Mouse (Mus musculus) stomach, embryonic 14.5 days (tissue): ENCODE results near the gene Cep112. TPM values are rescaled to one million over a fixed set of nuclear protein-coding genes. Genes with fewer than 3 reads are reported as not detected.

ENCODE experiments used
- ATAC-seq: fragments of 200-750 bp; cut with Nextera tagmentation; 2 replicates; pipeline ENCODE4 v1.8.0; 2017; ENCODE audit warnings: low read depth, moderate TSS enrichment; ENCODE audit not compliant: insufficient number of reproducible peaks, insufficient read depth, low FRiP score
- H3K27ac ChIP-seq: fragments of 300-500 bp; sonication (generic); 2 replicates; pipeline ENCODE4 v1.5.1; 2014; ENCODE audit warnings: mild to moderate bottlenecking, low read length, moderate library complexity, mixed read lengths
- H3K27me3 ChIP-seq: fragments of 300-500 bp; sonication (generic); 2 replicates; pipeline ENCODE4 v1.6.1; 2014; ENCODE audit warnings: low read length, control low read depth, mixed read lengths; ENCODE audit not compliant: control insufficient read depth, insufficient read depth
- H3K36me3 ChIP-seq: fragments of 300-500 bp; sonication (generic); 2 replicates; pipeline ENCODE4 v1.6.1; 2014; ENCODE audit warnings: mild to moderate bottlenecking, control low read depth, low read length, moderate library complexity, mixed read lengths; ENCODE audit not compliant: control insufficient read depth, insufficient read depth
- H3K4me1 ChIP-seq: fragments of 300-500 bp; sonication (generic); 2 replicates; pipeline ENCODE4 v1.6.1; 2014; ENCODE audit warnings: low read length, control low read depth, mixed read lengths; ENCODE audit not compliant: control insufficient read depth, insufficient read depth
- H3K4me2 ChIP-seq: fragments of 300-500 bp; sonication (generic); replicated peaks from 2 replicates; pipeline ENCODE4 v1.6.1; 2014; ENCODE audit warnings: low read depth, low read length, control low read depth
- H3K4me3 ChIP-seq: fragments of 300-500 bp; sonication (generic); 2 replicates; pipeline ENCODE4 v1.5.1; 2014; ENCODE audit warnings: low read depth, low read length, control low read depth
- H3K9ac ChIP-seq: fragments of 300-500 bp; sonication (generic); replicated peaks from 2 replicates; pipeline ENCODE4 v1.6.1; 2014; ENCODE audit warnings: low read depth, mild to moderate bottlenecking, control low read depth, low read length, moderate library complexity, mixed read lengths
- H3K9me3 ChIP-seq: fragments of 300-500 bp; sonication (generic); 2 replicates; pipeline ENCODE4 v1.6.1; 2016; ENCODE audit warnings: low read depth, low read length, control low read depth; ENCODE audit not compliant: control insufficient read depth
- WGBS: fragments of 180-500 bp; shearing (Covaris S2); extraction: QIAGEN DNeasy Blood & Tissue Kit; methylation state at CpG from one replicate; pipeline ENCODE4 v1.1.7; 2014; 5-methylcytosine and 5-hydroxymethylcytosine counted together
- polyA plus RNA-seq: library from polyadenylated mRNA; unstranded; fragments of >200 nt; fragmentation: Nextera tagmentation; extraction: Ambion mirVana; gene quantifications from 2 replicates; pipeline ENCODE4 v1.2.1, GENCODE M21; 2014

Gene Cep112
- polyA plus RNA-seq, 1 experiment from 2014 or later = 24.1 TPM

DNA sequence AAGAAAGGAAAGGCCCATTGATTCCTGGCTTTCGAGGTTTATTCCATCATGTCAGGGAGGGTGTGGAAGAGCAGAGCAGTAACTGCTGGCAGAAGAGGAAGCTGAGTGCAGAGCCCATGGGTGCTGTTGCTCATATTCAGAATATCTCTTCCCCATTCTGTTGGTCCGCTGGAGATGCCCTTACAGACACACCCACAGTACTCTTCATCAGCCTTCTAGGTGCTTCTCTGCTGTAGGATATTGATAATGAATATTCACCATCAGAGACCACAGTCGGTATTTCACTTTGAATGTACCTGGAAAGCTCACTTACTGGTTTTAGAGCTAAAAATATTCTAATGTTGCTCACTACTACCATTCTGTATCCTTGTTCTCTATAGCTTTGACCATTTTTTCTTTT is 109.0 kb downstream of the Cep112 start:
- no peaks in the 10 kb centered on the region for H3K9me3 ChIP-seq
- no peaks in the 10 kb centered on the region for H3K36me3 ChIP-seq
- no peak overlapping the region for H3K9ac ChIP-seq
- H3K4me1 ChIP-seq = no peaks in the 10 kb centered on the region
- no peak overlapping the region for H3K4me3 ChIP-seq
- H3K27me3 ChIP-seq = no peaks in the 10 kb centered on the region
- no peak overlapping the region for H3K4me2 ChIP-seq
- WGBS = 94% methylated on average over 3 of the region's 3 CpGs
- no peak for ATAC-seq
- H3K27ac ChIP-seq = no peak overlapping the region

DNA sequence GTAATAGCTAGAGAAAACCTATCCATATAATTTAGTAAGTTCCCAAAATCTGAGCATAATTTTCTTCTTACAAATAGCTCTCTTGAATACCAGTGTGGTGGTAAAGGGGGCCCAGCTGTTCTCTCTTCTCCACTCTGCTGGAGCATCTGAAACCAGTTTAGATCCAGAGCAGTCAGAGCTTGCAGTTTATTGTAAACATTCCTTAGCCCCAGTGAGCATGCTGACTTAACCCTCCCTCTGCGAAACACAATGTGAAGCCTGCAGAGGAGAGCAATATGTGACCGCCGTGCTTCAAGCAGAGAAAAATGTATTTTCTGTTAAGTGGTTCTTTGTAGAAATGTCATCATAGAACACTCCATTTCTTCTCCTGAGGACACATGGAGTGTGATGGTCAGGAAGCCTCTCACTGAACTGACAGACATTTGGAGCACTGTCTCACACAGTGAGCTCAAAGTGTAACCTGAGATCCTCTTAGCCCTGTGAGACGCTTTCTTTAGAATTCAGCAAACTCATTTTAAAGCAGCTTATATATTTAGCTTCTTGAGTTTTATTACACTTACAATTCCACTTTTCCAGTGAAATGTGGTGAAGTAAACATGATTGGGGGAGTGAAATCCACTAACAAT is 128.1 kb downstream of the Cep112 start:
- H3K9me3 ChIP-seq = no peaks in the 10 kb centered on the region
- H3K9ac ChIP-seq = no peak overlapping the region
- no peaks in the 10 kb centered on the region for H3K27me3 ChIP-seq
- no peak overlapping the region for H3K4me3 ChIP-seq
- H3K4me2 ChIP-seq = no peak overlapping the region
- H3K27ac ChIP-seq = no peak overlapping the region
- no peaks in the 10 kb centered on the region for H3K36me3 ChIP-seq
- H3K4me1 ChIP-seq = no peaks in the 10 kb centered on the region
- no peak for ATAC-seq
- WGBS = 11% methylated on average over 4 of the region's 4 CpGs

DNA sequence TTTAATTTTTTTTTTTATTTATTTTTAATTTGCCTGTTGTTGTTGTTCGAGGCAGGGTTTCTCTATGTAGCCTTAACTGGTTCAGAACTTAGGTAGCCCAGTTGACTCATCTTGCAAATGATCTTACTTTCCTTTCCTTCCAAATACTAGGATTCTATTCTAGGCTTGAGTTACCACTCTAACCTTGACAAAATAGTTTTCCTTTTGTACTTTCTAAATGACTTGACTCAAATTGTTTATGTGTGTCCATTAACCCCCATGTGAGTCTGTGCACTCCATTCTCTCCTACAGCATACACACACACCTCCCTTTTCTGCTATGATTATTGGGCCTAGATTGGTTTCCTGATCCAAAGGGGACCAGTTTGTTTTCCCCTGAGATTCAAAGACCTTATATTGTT is 128.9 kb downstream of the Cep112 start:
- Histone ChIP-seq H3K9me3 (no peaks in the 10 kb centered on the region), H3K4me1 (no peaks in the 10 kb centered on the region), H3K9ac (no peak overlapping the region), H3K27ac (no peak overlapping the region), H3K27me3 (no peaks in the 10 kb centered on the region), H3K4me2 (no peak overlapping the region), H3K36me3 (no peaks in the 10 kb centered on the region), H3K4me3 (no peak overlapping the region)
- 86% methylated on average over 1 of the region's 1 CpGs for WGBS
- ATAC-seq = no peak

DNA sequence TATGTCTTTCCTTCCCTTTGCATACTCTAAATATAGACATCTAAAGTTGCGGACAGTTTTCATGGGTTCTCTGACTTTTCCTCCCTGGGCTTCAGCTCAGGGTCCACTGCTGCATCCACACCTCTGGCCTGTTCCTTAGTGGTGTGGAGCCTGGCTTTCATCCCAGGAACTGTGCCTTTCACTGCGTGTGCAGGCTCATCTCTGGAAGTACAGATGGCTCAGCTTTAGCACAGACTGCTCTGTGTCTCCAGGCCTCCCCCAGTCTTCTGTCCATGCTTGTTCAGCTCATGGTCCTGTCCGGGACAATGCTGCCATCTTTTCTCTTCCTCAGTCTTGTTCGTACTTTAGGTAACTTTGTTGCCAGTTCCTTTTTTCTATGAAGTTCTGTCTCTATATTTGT is 133.6 kb downstream of the Cep112 start:
- Histone ChIP-seq H3K27ac (no peak overlapping the region), H3K4me3 (no peak overlapping the region), H3K9me3 (no peaks in the 10 kb centered on the region), H3K27me3 (no peaks in the 10 kb centered on the region), H3K9ac (no peak overlapping the region), H3K36me3 (no peaks in the 10 kb centered on the region), H3K4me2 (no peak overlapping the region), H3K4me1 (no peaks in the 10 kb centered on the region)
- ATAC-seq = no peak
- 83% methylated on average over 4 of the region's 4 CpGs for WGBS

DNA sequence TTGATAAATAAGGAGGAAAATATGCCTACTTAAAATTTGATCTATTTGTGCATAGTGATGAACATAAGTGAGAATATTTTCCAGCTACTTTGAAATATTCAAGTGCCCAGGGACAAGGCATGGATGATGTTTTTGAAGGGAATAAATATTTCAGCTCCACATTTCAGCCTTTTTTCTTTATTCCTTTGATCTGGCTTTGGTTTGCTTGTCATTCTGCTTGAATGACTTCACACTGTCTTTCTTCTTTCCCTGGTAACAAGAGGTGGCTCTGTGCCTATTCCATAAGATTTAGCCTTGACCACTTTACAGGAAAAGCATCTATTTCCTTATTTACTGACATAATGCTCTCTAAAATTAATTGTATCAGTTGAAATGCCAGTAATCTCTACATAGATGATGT is 134.5 kb downstream of the Cep112 start:
- no peaks in the 10 kb centered on the region for H3K36me3 ChIP-seq
- H3K27ac ChIP-seq = no peak overlapping the region
- H3K4me3 ChIP-seq = no peak overlapping the region
- no peaks in the 10 kb centered on the region for H3K27me3 ChIP-seq
- no peaks in the 10 kb centered on the region for H3K4me1 ChIP-seq
- no peaks in the 10 kb centered on the region for H3K9me3 ChIP-seq
- H3K9ac ChIP-seq = no peak overlapping the region
- no peak for ATAC-seq
- no peak overlapping the region for H3K4me2 ChIP-seq

DNA sequence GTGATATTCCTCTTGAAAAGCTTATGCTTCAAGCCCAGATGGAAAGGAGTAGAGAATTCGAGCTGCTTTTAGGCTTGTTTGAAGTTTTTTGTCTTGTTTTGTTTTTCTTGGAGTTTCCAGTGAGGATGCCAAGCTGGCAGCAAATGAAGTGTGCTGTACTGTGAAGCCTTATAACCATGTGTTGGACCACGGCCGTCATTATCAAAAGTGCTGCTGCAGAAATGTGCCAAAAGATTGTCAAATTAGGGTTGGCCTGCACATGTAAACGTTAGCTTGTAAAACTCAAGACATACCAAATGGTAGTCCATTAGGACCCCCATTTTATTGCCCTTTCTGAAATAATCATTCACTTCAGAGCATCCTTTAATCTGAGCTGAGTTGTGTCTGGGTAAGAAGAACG is 137.1 kb downstream of the Cep112 start:
- no peaks in the 10 kb centered on the region for H3K27me3 ChIP-seq
- H3K36me3 ChIP-seq = no peaks in the 10 kb centered on the region
- 57% methylated on average over 5 of the region's 5 CpGs for WGBS
- no peak for ATAC-seq
- H3K9ac ChIP-seq = no peak overlapping the region
- no peak overlapping the region for H3K4me3 ChIP-seq
- H3K9me3 ChIP-seq = no peaks in the 10 kb centered on the region
- no peaks in the 10 kb centered on the region for H3K4me1 ChIP-seq
- no peak overlapping the region for H3K27ac ChIP-seq
- H3K4me2 ChIP-seq = no peak overlapping the region

DNA sequence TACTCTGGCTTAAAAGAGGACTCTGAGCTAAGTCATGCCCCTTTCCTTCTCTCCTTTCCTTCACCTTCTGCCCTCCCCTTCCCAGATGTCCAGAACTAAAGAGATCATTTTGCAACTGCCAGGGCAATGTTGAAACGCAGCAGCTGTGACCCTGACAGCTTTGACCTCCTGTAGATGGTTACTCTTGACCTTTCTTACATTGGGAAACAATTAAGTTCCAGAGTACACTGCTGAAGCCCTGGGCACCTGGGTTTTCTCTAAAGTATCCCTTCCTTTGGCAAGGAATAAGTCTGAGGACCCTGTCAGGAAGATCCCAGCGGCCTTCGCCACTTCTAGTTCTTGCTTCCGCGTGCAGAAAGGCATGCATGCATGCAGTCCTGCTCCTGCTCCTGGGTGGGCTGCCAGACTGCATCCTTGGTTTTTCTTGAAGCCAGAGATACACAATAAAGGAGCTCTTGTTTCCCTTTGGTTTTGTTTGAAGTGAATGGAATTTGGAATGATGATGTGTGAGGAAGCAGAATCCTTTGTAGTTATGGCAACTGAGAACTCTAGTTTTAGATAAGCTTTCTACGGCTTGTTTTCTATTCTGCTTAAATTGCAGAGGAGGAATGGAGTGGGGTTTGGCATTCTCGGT is 161.7 kb downstream of the Cep112 start:
- H3K4me1 ChIP-seq = no peaks in the 10 kb centered on the region
- H3K9me3 ChIP-seq = no peaks in the 10 kb centered on the region
- H3K9ac ChIP-seq = no peak overlapping the region
- ATAC-seq = no peak
- no peaks in the 10 kb centered on the region for H3K36me3 ChIP-seq
- 28% methylated on average over 7 of the region's 7 CpGs for WGBS
- H3K4me2 ChIP-seq = no peak overlapping the region
- H3K27me3 ChIP-seq = no peaks in the 10 kb centered on the region
- H3K27ac ChIP-seq = no peak overlapping the region
- H3K4me3 ChIP-seq = no peak overlapping the region

DNA sequence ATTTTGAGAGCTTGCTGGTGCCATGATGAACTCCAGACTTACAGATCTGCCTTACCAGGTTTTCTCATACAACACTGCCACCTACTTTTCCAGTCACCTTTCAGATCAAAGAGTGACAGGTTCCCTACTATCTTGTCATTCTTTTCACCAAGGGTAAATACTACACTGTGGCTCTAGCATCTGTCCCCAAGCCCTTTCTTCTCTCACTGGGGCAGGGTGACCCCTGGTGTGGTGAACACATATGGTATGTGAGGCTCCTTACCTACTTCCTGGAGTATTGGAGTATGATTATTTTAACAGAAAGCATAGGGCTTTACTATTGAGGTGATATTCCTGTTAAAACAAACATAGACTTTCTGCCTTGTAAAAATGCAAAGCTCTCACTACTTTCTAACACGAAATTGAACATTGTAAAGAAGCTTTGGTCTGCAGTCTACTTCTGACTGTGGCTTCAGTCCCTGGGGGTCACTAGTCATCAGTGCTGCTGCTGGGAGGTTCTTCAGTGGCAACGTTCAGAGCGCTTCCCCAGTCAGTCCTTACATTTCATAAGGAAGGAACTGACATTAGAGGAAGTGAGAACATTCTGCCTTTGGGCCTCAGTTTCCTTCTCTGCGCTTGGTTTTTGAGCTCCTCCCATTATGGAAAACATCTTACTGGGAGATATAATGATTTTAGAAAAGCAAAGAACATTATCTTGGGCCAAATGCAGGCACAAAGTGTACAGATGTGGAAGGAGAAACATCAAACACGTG is 168.4 kb downstream of the Cep112 start:
- Histone ChIP-seq H3K4me1 (no peaks in the 10 kb centered on the region), H3K9me3 (no peaks in the 10 kb centered on the region), H3K9ac (no peak overlapping the region), H3K27me3 (no peaks in the 10 kb centered on the region), H3K4me2 (no peak overlapping the region), H3K4me3 (no peak overlapping the region), H3K36me3 (no peaks in the 10 kb centered on the region), H3K27ac (no peak overlapping the region)
- ATAC-seq = no peak
- WGBS = 69% methylated on average over 5 of the region's 5 CpGs
